Mouse (Mus musculus): ENCODE results near the gene Arl2bp. TPM values are rescaled to one million over a fixed set of nuclear protein-coding genes. Genes with fewer than 3 reads are reported as not detected.

Arl2bp gene
- polyA plus RNA-seq, 1 experiment from 2014 or later: 60.8 TPM

DNA sequence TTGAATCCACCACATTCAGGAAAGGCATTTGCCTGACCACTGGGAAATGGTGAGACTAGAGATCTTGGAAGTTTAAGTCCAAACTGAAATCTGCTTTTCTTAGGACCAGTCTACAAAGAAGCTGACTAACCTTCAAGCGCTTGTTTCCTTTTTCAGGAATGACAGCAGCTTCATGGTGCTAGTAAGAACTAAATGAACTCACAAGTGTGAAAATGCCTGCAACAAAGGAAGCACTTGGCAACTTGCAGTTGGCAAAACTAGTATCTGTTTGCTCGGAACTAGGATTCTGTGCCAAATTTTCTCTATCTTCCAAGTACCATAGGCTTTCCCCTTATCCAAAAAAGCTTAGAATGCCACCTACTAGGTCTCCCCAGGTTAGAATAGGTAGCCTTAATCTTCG lies 20.2 kb upstream of the Arl2bp start:
- peaks cover 84% of the 10 kb centered on the region for H3K36me3 ChIP-seq (ENCODE audit: control insufficient read depth, insufficient read depth, low read length)
- H3K9me3 ChIP-seq (ENCODE audit: control insufficient read depth, low read length): no peaks in the 10 kb centered on the region
- 93% methylated on average over 3 of the region's 3 CpGs for WGBS
- H3K4me3 ChIP-seq (ENCODE audit: control insufficient read depth in 1 of 2, insufficient read depth in 1 of 2, low read depth in 1 of 2, low read length in 2 of 2): no peak overlapping the region
- H3K9ac ChIP-seq (ENCODE audit: low read length): no peak overlapping the region
- no peak for ATAC-seq (ENCODE audit: insufficient number of reproducible peaks, insufficient read depth, low FRiP score, low read depth)
- H3K27me3 ChIP-seq (ENCODE audit: control insufficient read depth, insufficient read depth, low read length): no peaks in the 10 kb centered on the region
- no peaks in the 10 kb centered on the region for H3K4me1 ChIP-seq (ENCODE audit: control insufficient read depth in 2 of 2, insufficient read depth in 2 of 2, low read length in 2 of 2)
- no peak overlapping the region for H3K27ac ChIP-seq (replicated peaks in 1 of 2; ENCODE audit: control insufficient read depth in 1 of 2, insufficient read depth in 1 of 2, low read depth in 2 of 2, low read length in 2 of 2)
- H3K4me2 ChIP-seq (ENCODE audit: low read length): no peak overlapping the region

DNA sequence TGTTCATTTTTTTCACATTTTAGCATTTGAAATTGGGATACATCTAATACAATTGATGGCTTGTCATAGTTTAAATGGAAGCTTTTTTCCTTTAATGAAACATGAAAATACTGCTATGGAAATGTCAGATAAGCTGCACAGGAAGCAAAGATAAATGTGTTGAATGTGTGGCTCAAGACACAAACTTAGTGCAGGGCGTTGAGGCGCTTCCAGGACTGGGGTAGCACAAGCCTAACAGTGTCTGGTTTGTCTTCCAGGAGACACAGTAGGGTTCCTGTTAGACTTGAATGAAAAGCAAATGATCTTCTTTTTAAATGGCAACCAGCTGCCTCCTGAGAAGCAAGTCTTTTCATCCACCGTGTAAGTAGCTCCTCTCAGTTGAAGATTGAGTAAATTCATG lies 16.9 kb upstream of the Arl2bp start:
- H3K9ac ChIP-seq (ENCODE audit: low read length): no peak overlapping the region
- H3K4me1 ChIP-seq (ENCODE audit: control insufficient read depth in 2 of 2, insufficient read depth in 2 of 2, low read length in 2 of 2): no peaks in the 10 kb centered on the region
- 64% methylated on average over 3 of the region's 3 CpGs for WGBS
- H3K27me3 ChIP-seq (ENCODE audit: control insufficient read depth, insufficient read depth, low read length): no peaks in the 10 kb centered on the region
- peaks cover 84% of the 10 kb centered on the region for H3K36me3 ChIP-seq (ENCODE audit: control insufficient read depth, insufficient read depth, low read length)
- no peak overlapping the region for H3K27ac ChIP-seq (replicated peaks in 1 of 2; ENCODE audit: control insufficient read depth in 1 of 2, insufficient read depth in 1 of 2, low read depth in 2 of 2, low read length in 2 of 2)
- no peak overlapping the region for H3K4me3 ChIP-seq (ENCODE audit: control insufficient read depth in 1 of 2, insufficient read depth in 1 of 2, low read depth in 1 of 2, low read length in 2 of 2)
- no peak overlapping the region for H3K4me2 ChIP-seq (ENCODE audit: low read length)
- H3K9me3 ChIP-seq (ENCODE audit: control insufficient read depth, low read length): no peaks in the 10 kb centered on the region
- ATAC-seq (ENCODE audit: insufficient number of reproducible peaks, insufficient read depth, low FRiP score, low read depth): no peak

DNA sequence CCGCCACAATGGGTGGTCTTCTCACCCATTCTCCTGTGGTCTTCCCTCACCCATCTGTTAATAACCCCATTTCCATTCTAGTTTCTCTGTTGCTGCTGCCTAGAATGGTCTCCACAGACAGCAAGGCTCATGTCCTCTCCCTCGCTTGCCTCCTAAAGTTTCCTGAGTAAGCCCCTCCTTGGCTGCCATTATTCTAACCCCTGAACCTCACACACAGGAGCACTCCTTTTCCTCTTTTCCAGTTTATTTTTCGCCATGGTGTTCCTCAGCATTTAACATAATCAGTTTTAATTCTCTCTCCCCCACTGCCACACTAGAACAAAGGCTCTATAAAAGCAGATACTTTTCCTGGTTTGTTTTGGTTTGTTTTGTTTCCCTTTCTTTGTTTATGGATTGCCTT lies 13.4 kb upstream of the Arl2bp start:
- Histone ChIP-seq H3K27ac (replicated peaks in 1 of 2; ENCODE audit: control insufficient read depth in 1 of 2, insufficient read depth in 1 of 2, low read depth in 2 of 2, low read length in 2 of 2) (no peak overlapping the region), H3K9ac (ENCODE audit: low read length) (no peak overlapping the region), H3K4me3 (ENCODE audit: control insufficient read depth in 1 of 2, insufficient read depth in 1 of 2, low read depth in 1 of 2, low read length in 2 of 2) (no peak overlapping the region), H3K4me2 (ENCODE audit: low read length) (no peak overlapping the region), H3K9me3 (ENCODE audit: control insufficient read depth, low read length) (no peaks in the 10 kb centered on the region), H3K27me3 (ENCODE audit: control insufficient read depth, insufficient read depth, low read length) (no peaks in the 10 kb centered on the region), H3K4me1 (ENCODE audit: control insufficient read depth in 2 of 2, insufficient read depth in 2 of 2, low read length in 2 of 2) (no peaks in the 10 kb centered on the region), H3K36me3 (ENCODE audit: control insufficient read depth, insufficient read depth, low read length) (peaks cover 85% of the 10 kb centered on the region)
- 90% methylated on average over 3 of the region's 3 CpGs for WGBS
- no peak for ATAC-seq (ENCODE audit: insufficient number of reproducible peaks, insufficient read depth, low FRiP score, low read depth)

DNA sequence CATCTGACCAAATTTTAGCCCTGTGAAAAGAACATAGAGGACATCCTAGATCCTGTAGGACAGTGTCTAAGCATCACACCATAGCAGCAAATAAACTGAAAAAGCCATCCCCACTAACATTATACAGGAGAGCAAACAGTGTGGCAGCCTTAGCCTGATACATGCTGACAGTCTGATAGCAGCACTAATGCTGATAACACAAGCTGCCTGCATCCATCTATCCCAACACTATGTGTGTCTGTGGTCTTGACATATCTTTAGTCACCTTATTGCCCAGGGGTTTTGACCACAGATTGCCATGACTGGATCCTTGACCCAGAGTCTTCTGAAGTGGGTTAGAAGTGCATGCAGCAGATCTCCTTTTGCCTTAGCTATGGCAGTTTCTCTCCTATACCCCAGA lies 11.4 kb upstream of the Arl2bp start:
- peaks cover 86% of the 10 kb centered on the region for H3K36me3 ChIP-seq (ENCODE audit: control insufficient read depth, insufficient read depth, low read length)

DNA sequence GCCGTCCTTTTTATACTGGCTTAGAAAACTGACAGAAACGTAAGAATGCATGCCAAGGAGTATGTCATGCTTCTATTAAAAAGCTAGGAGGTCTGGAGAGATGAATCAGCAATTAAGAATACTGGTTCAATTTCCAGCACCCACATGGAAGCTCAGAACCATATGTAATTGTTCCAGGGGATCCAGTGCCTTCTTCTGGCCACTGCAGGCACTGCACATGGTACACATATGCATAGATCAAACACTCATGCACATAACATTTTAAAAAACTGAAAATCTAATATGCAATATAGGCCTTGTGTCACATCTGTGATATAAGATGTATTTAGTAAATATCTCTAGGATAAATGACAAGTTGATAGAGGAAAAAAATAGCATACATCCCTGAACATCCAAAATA lies 8.4 kb upstream of the Arl2bp start:
- Histone ChIP-seq H3K27me3 (ENCODE audit: control insufficient read depth, insufficient read depth, low read length) (no peaks in the 10 kb centered on the region), H3K9ac (ENCODE audit: low read length) (no peak overlapping the region), H3K36me3 (ENCODE audit: control insufficient read depth, insufficient read depth, low read length) (peaks cover 68% of the 10 kb centered on the region), H3K9me3 (ENCODE audit: control insufficient read depth, low read length) (no peaks in the 10 kb centered on the region), H3K4me1 (ENCODE audit: control insufficient read depth in 2 of 2, insufficient read depth in 2 of 2, low read length in 2 of 2) (no peaks in the 10 kb centered on the region), H3K4me3 (ENCODE audit: control insufficient read depth in 1 of 2, insufficient read depth in 1 of 2, low read depth in 1 of 2, low read length in 2 of 2) (no peak overlapping the region), H3K27ac (replicated peaks in 1 of 2; ENCODE audit: control insufficient read depth in 1 of 2, insufficient read depth in 1 of 2, low read depth in 2 of 2, low read length in 2 of 2) (no peak overlapping the region), H3K4me2 (ENCODE audit: low read length) (no peak overlapping the region)
- ATAC-seq (ENCODE audit: insufficient number of reproducible peaks, insufficient read depth, low FRiP score, low read depth): no peak
- WGBS: 96% methylated on average over 2 of the region's 2 CpGs

More for the DNA sequence above, 11.4 kb upstream of the Arl2bp start:
- H3K4me3 ChIP-seq (ENCODE audit: control insufficient read depth in 1 of 2, insufficient read depth in 1 of 2, low read depth in 1 of 2, low read length in 2 of 2): no peak overlapping the region
- H3K4me1 ChIP-seq (ENCODE audit: control insufficient read depth in 2 of 2, insufficient read depth in 2 of 2, low read length in 2 of 2): no peaks in the 10 kb centered on the region
- no peak overlapping the region for H3K9ac ChIP-seq (ENCODE audit: low read length)
- no peak for ATAC-seq (ENCODE audit: insufficient number of reproducible peaks, insufficient read depth, low FRiP score, low read depth)
- no peaks in the 10 kb centered on the region for H3K9me3 ChIP-seq (ENCODE audit: control insufficient read depth, low read length)
- no peak overlapping the region for H3K27ac ChIP-seq (replicated peaks in 1 of 2; ENCODE audit: control insufficient read depth in 1 of 2, insufficient read depth in 1 of 2, low read depth in 2 of 2, low read length in 2 of 2)
- H3K4me2 ChIP-seq (ENCODE audit: low read length): no peak overlapping the region
- H3K27me3 ChIP-seq (ENCODE audit: control insufficient read depth, insufficient read depth, low read length): no peaks in the 10 kb centered on the region

DNA sequence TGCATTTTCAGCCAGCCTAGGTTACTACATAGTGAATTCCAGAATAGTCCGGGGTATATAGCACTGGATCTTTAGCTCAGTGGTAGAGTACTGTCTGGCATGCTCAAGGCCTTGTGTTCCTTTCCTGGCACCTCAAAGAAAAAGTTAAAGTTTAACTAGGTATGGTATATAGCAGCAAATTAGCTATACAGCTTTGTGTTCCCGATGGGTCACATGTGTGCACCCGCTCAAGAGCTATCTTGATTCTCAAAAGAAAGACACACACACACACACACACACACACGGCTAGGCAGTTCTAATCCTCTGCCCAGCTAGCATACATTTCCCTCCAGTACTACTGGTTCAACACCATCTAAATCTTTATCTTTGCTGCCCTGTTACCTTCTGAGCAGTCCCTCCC lies 6.0 kb upstream of the Arl2bp start:
- ATAC-seq (ENCODE audit: insufficient number of reproducible peaks, insufficient read depth, low FRiP score, low read depth): no peak

DNA sequence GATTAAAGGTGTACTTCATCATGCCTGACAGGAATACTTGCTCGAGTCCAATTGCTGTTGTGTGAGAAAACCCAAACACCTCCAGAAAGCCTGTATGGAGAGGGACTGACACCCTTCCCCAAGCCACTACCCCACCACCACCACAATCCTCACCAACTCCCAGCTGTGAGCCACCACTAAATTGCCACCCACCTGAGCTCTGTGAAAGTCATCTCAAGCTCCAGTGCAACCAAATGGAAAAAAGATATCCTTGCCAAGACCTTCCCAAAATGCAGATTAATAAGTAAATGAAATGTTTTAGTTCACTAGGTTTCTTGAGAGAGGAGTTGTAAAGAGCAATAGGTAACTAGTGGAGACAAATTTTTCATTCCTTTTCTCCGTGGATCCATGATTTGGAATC lies 1.7 kb upstream of the Arl2bp start:
- Histone ChIP-seq H3K4me2 (ENCODE audit: low read length) (no peak overlapping the region), H3K27ac (replicated peaks in 1 of 2; ENCODE audit: control insufficient read depth in 1 of 2, insufficient read depth in 1 of 2, low read depth in 2 of 2, low read length in 2 of 2) (no peak overlapping the region), H3K9ac (ENCODE audit: low read length) (no peak overlapping the region), H3K4me1 (ENCODE audit: control insufficient read depth in 2 of 2, insufficient read depth in 2 of 2, low read length in 2 of 2) (peaks cover 2 to 9% of the 10 kb centered on the region in 2 experiments; a peak in 3 of 4 replicates), H3K4me3 (ENCODE audit: control insufficient read depth in 1 of 2, insufficient read depth in 1 of 2, low read depth in 1 of 2, low read length in 2 of 2) (no peak overlapping the region), H3K27me3 (ENCODE audit: control insufficient read depth, insufficient read depth, low read length) (no peaks in the 10 kb centered on the region), H3K36me3 (ENCODE audit: control insufficient read depth, insufficient read depth, low read length) (peaks cover 25% of the 10 kb centered on the region), H3K9me3 (ENCODE audit: control insufficient read depth, low read length) (no peaks in the 10 kb centered on the region)
- 77% methylated on average over 2 of the region's 2 CpGs for WGBS
- ATAC-seq (ENCODE audit: insufficient number of reproducible peaks, insufficient read depth, low FRiP score, low read depth): no peak

More for the DNA sequence above, 6.0 kb upstream of the Arl2bp start:
- H3K4me1 ChIP-seq (ENCODE audit: control insufficient read depth in 2 of 2, insufficient read depth in 2 of 2, low read length in 2 of 2): no peaks in the 10 kb centered on the region
- no peak overlapping the region for H3K27ac ChIP-seq (replicated peaks in 1 of 2; ENCODE audit: control insufficient read depth in 1 of 2, insufficient read depth in 1 of 2, low read depth in 2 of 2, low read length in 2 of 2)
- no peak overlapping the region for H3K4me2 ChIP-seq (ENCODE audit: low read length)
- H3K9ac ChIP-seq (ENCODE audit: low read length): no peak overlapping the region
- no peaks in the 10 kb centered on the region for H3K27me3 ChIP-seq (ENCODE audit: control insufficient read depth, insufficient read depth, low read length)
- peaks cover 46% of the 10 kb centered on the region for H3K36me3 ChIP-seq (ENCODE audit: control insufficient read depth, insufficient read depth, low read length)
- no peaks in the 10 kb centered on the region for H3K9me3 ChIP-seq (ENCODE audit: control insufficient read depth, low read length)
- H3K4me3 ChIP-seq (ENCODE audit: control insufficient read depth in 1 of 2, insufficient read depth in 1 of 2, low read depth in 1 of 2, low read length in 2 of 2): no peak overlapping the region
- 90% methylated on average over 4 of the region's 4 CpGs for WGBS

DNA sequence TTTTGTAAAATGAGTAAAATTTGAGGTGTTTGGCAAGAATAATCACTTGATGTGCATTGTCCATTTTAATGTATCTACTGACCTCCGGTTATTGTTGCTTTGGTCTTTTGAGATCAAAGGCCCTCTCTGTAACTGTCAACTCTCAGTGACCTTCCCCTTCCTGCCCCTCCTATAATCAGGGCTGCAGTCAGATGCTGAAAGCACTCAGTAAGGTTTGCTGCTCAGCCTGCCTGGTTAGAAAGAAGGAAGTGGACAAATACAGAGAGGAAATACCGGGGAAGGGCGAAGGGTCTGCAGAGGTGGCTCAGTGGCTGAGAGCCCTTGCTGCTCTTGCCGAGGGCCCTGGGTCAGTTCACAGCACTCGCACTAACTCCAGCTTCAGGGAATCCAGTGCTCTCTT lies 8.0 kb downstream of the Arl2bp start:
- H3K36me3 ChIP-seq (ENCODE audit: control insufficient read depth, insufficient read depth, low read length): peaks cover 61% of the 10 kb centered on the region
- no peak overlapping the region for H3K27ac ChIP-seq (replicated peaks in 1 of 2; ENCODE audit: control insufficient read depth in 1 of 2, insufficient read depth in 1 of 2, low read depth in 2 of 2, low read length in 2 of 2)
- H3K4me1 ChIP-seq (ENCODE audit: control insufficient read depth in 2 of 2, insufficient read depth in 2 of 2, low read length in 2 of 2): no peaks in the 10 kb centered on the region
- no peak overlapping the region for H3K9ac ChIP-seq (ENCODE audit: low read length)
- no peak overlapping the region for H3K4me2 ChIP-seq (ENCODE audit: low read length)
- H3K4me3 ChIP-seq (ENCODE audit: control insufficient read depth in 1 of 2, insufficient read depth in 1 of 2, low read depth in 1 of 2, low read length in 2 of 2): no peak overlapping the region
- whole genome bisulfite sequencing: 66% methylated on average over 5 of the region's 5 CpGs
- no peaks in the 10 kb centered on the region for H3K9me3 ChIP-seq (ENCODE audit: control insufficient read depth, low read length)
- no peak for ATAC-seq (ENCODE audit: insufficient number of reproducible peaks, insufficient read depth, low FRiP score, low read depth)
- H3K27me3 ChIP-seq (ENCODE audit: control insufficient read depth, insufficient read depth, low read length): no peaks in the 10 kb centered on the region

Data from heart, embryonic 14.5 days (tissue).